Comparison of ENCODE assay signal across 26 mouse cellular contexts in genomic region chr1:176762295-176762694, GRCm38 (mm10). TPM values are rescaled to one million over a fixed set of nuclear protein-coding genes. Genes with fewer than 3 reads are reported as not detected.
DNase-seq lines count a peak whose midpoint lies in the region; ATAC-seq and TF ChIP-seq lines count a peak whose summit lies in the region.
"Had no signal": no experiment of that assay in that cellular context is flagged by ENCODE, and none has a peak within 500 bp of the region (broad histone marks: within the 10 kb centered on the region; RNA-seq: fewer than 3 reads in every experiment).

No protein-coding gene starts in this region.

- H3K27me3 ChIP-seq in midbrain, postnatal 0 days (ENCODE audit: insufficient read depth, low read length), result no peaks in the 10 kb centered on the region
- no peaks in the 10 kb centered on the region for H3K27me3 ChIP-seq in midbrain, embryonic 14.5 days (ENCODE audit: control insufficient read depth, insufficient read depth, low read length)
- H3K27me3 ChIP-seq: forebrain, embryonic 13.5 days; liver, embryonic 12.5 days; megakaryocyte, embryonic 14.5 days; midbrain, embryonic 13.5 days had no signal

- no peaks in the 10 kb centered on the region for H3K4me1 ChIP-seq in midbrain, postnatal 0 days (ENCODE audit: insufficient read depth, low read length)
- H3K4me1 ChIP-seq in midbrain, embryonic 14.5 days (ENCODE audit: control insufficient read depth, insufficient read depth, low read length), result no peaks in the 10 kb centered on the region
- H3K4me1 ChIP-seq: forebrain, embryonic 13.5 days; liver, embryonic 12.5 days; megakaryocyte, embryonic 14.5 days; midbrain, embryonic 13.5 days had no signal

- H3K36me3 ChIP-seq in midbrain, postnatal 0 days (ENCODE audit: insufficient read depth, low read length), result peaks cover 5% of the 10 kb centered on the region
- peaks cover 28% of the 10 kb centered on the region for H3K36me3 ChIP-seq in midbrain, embryonic 14.5 days (ENCODE audit: control insufficient read depth, insufficient read depth, low read length)

- H3K9ac ChIP-seq in midbrain, postnatal 0 days (replicated peaks; ENCODE audit: low read length, poor library complexity, severe bottlenecking), result no peak overlapping the region
- H3K9ac ChIP-seq in midbrain, embryonic 14.5 days (replicated peaks; ENCODE audit: low read length), result no peak overlapping the region
- H3K9ac ChIP-seq: forebrain, embryonic 13.5 days; liver, embryonic 12.5 days; liver, postnatal 0 days; midbrain, embryonic 13.5 days had no signal

- no peak for ATAC-seq in midbrain, postnatal 0 days (ENCODE audit: low FRiP score)
- ATAC-seq in midbrain, embryonic 14.5 days (ENCODE audit: low FRiP score, low TSS enrichment), result no peak
- peak; percentile 63 for ATAC-seq in megakaryocyte progenitor cell, adult 5-6 weeks (replicated peaks; ENCODE audit: poor library complexity)
- ATAC-seq: activated CD4-positive, CD25-positive, alpha-beta regulatory T cell, adult 4 months; forebrain, embryonic 13.5 days; intestine, postnatal 0 days; liver, embryonic 12.5 days; liver, postnatal 0 days; midbrain, embryonic 13.5 days had no signal

- no peak overlapping the region for H3K4me3 ChIP-seq in gastrocnemius, adult 2 months
- H3K4me3 ChIP-seq in midbrain, postnatal 0 days (ENCODE audit: low read depth, low read length), result no peak overlapping the region
- H3K4me3 ChIP-seq in midbrain, embryonic 14.5 days (replicated peaks; ENCODE audit: low read depth, low read length), result no peak overlapping the region
- H3K4me3 ChIP-seq: forebrain, embryonic 13.5 days; liver, embryonic 12.5 days; megakaryocyte, embryonic 14.5 days; midbrain, embryonic 13.5 days had no signal

- H3K27ac ChIP-seq in gastrocnemius, adult 2 months, result no peak overlapping the region
- no peak overlapping the region for H3K27ac ChIP-seq in midbrain, postnatal 0 days (ENCODE audit: low read depth, low read length)
- H3K27ac ChIP-seq in midbrain, embryonic 14.5 days (replicated peaks; ENCODE audit: low read depth, low read length), result no peak overlapping the region
- H3K27ac ChIP-seq: forebrain, embryonic 13.5 days; liver, embryonic 12.5 days; midbrain, embryonic 13.5 days had no signal

- H3K4me2 ChIP-seq in midbrain, postnatal 0 days (ENCODE audit: low read depth, low read length, poor library complexity, severe bottlenecking), result no peak overlapping the region
- no peak overlapping the region for H3K4me2 ChIP-seq in midbrain, embryonic 14.5 days (ENCODE audit: low read length)
- H3K4me2 ChIP-seq: forebrain, embryonic 13.5 days; liver, embryonic 12.5 days; midbrain, embryonic 13.5 days had no signal

- TF ChIP-seq CTCF in gastrocnemius, adult 2 months (IDR thresholded peaks at IDR 0.05), result peak; percentile 11; the same call in 1 of the 2 replicates
- peak; percentile 35 for TF ChIP-seq CTCF in midbrain, postnatal 0 days (IDR thresholded peaks at IDR 0.05)

- WGBS in midbrain, postnatal 0 days, result 69% methylated on average over 2 of the region's 2 CpGs
- 92% methylated on average over 2 of the region's 2 CpGs for WGBS in midbrain, embryonic 14.5 days

- DNase-seq in gastrocnemius, adult 2 months, result no peak
- no peak for DNase-seq in gastrocnemius, postnatal 36 days
- no peak for DNase-seq in midbrain, postnatal 0 days (ENCODE audit: low spot score)
- no peak for DNase-seq in midbrain, embryonic 14.5 days
- no peak for DNase-seq in spleen, postnatal 14 days (ENCODE audit: low spot score in 2 of 2)
- no peak for DNase-seq in thymus, adult 18-20 months
- no peak for DNase-seq in layer of hippocampus, adult 8-10 months (ENCODE audit: low spot score in 2 of 2)
- DNase-seq: adrenal gland, adult 2 months; B cell, adult 2 months; cerebellum, adult 8-10 months; cerebellum, postnatal 36 days; heart, postnatal 14 days; kidney, adult 9 months; kidney, postnatal 10 days; left cerebral cortex, postnatal 4 days; liver, postnatal 0 days; lung, postnatal 36 days; right cerebral cortex, postnatal 25 days; spleen, adult 18-20 months had no signal

- H3K9me3 ChIP-seq in midbrain, postnatal 0 days (ENCODE audit: low read length), result no peaks in the 10 kb centered on the region
- H3K9me3 ChIP-seq in midbrain, embryonic 14.5 days (ENCODE audit: control insufficient read depth, low read length), result no peaks in the 10 kb centered on the region
- H3K9me3 ChIP-seq: forebrain, embryonic 13.5 days; liver, embryonic 12.5 days; megakaryocyte, embryonic 14.5 days; midbrain, embryonic 13.5 days had no signal

- intact Hi-C loops in gastrocnemius, adult 2 months (cut with DNase I), result no loop called here
- intact Hi-C loops in gastrocnemius, postnatal 36 days (cut with DNase I), result no loop called here

RNA-seq across cellular contexts. Expression of gene Cep170, which starts 51.6 kb away (rescaled TPM):
- 10 to 100 TPM; 14.5 to 16.2 TPM for total RNA-seq in gastrocnemius, adult 2 months (2021)
- 10 to 100 TPM; 16.0 to 17.3 TPM for total RNA-seq in gastrocnemius, postnatal 36 days (2021)
- total RNA-seq in midbrain, postnatal 0 days (2014; rRNA removed), result 165 and 217 TPM in 2 replicates
- 78.7 and 83.1 TPM in 2 replicates for polyA plus RNA-seq in midbrain, postnatal 0 days (2015; fragmentation: Nextera tagmentation; extraction: Ambion mirVana)
- polyA plus RNA-seq in midbrain, embryonic 14.5 days (2014; fragmentation: Nextera tagmentation; extraction: Ambion mirVana), result 144 and 182 TPM in 2 replicates
- 32.9 and 42.4 TPM in 2 replicates for total RNA-seq in megakaryocyte progenitor cell, adult 5-6 weeks (2015)
- 28.2 and 32.0 TPM in 2 replicates for total RNA-seq in megakaryocyte progenitor cell, adult 5-6 weeks (2017)
- total RNA-seq in layer of hippocampus, adult 8-10 months (2022), result 100 to 1,000 TPM in 1 of 4 experiments, 10 to 100 TPM in 3; 86.4 to 110 (median 92.6) TPM

RNA-seq across cellular contexts. Expression of gene Sdccag8, which starts 52.2 kb away (rescaled TPM):
- total RNA-seq in gastrocnemius, adult 2 months (2021), result 1 to 10 TPM; 4.0 to 4.9 TPM
- 1 to 10 TPM; 3.0 to 5.7 TPM for total RNA-seq in gastrocnemius, postnatal 36 days (2021)
- total RNA-seq in midbrain, postnatal 0 days (2014; rRNA removed), result 6.1 and 7.7 TPM in 2 replicates
- 26.8 and 27.0 TPM in 2 replicates for polyA plus RNA-seq in midbrain, postnatal 0 days (2015; fragmentation: Nextera tagmentation; extraction: Ambion mirVana)
- 22.8 and 23.5 TPM in 2 replicates for polyA plus RNA-seq in midbrain, embryonic 14.5 days (2014; fragmentation: Nextera tagmentation; extraction: Ambion mirVana)
- total RNA-seq in megakaryocyte progenitor cell, adult 5-6 weeks (2015), result 9.4 and 12.8 TPM in 2 replicates
- 23.2 and 25.4 TPM in 2 replicates for total RNA-seq in megakaryocyte progenitor cell, adult 5-6 weeks (2017)
- 10 to 100 TPM; 16.3 to 24.0 (median 19.4) TPM for total RNA-seq in layer of hippocampus, adult 8-10 months (2022)
